Mouse (Mus musculus): Measurements from ENCODE around the gene Prickle1. TPM values are rescaled to one million over a fixed set of nuclear protein-coding genes. Genes with fewer than 3 reads are reported as not detected.

Gene Prickle1
- polyA plus RNA-seq, 1 experiment from 2014 or later = 2.5 TPM

DNA sequence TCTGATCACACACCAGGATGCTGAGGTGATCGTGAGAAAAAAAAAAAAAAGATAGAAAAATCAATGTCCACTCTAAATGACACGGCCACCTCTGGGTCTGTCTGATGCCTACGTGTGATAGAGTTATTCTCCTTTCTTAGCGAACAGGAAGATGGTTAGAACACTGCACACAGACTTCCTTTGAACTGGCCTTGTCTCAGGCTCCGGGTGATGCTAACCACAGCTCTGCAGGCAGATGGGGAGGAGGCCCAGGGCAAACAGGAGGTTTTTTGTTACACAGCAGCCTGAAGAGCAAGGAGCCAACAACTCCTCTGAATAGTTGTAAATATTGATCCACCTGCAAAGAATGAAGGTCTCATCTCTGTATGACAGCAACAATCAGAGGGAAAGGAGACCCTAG lies 32.2 kb downstream of the Prickle1 start:
- Histone ChIP-seq H3K4me2 (ENCODE audit: low read depth, low read length) (no peak overlapping the region), H3K27me3 (ENCODE audit: insufficient read depth, low read length) (no peaks in the 10 kb centered on the region), H3K9me3 (ENCODE audit: low read length) (no peaks in the 10 kb centered on the region), H3K27ac (ENCODE audit: low read depth) (no peak overlapping the region), H3K9ac (replicated peaks) (no peak overlapping the region), H3K36me3 (replicated peaks; ENCODE audit: insufficient read depth, low read length) (no peaks in the 10 kb centered on the region), H3K4me1 (ENCODE audit: insufficient read depth) (no peaks in the 10 kb centered on the region), H3K4me3 (ENCODE audit: low read depth, low read length) (no peak overlapping the region)
- TF ChIP-seq CTCF (IDR thresholded peaks at IDR 0.05; ENCODE audit: low read depth) (no peak), EP300 (IDR thresholded peaks at IDR 0.05; ENCODE audit: low read depth) (no peak)
- 25% methylated on average over 5 of the region's 5 CpGs for WGBS (ENCODE audit: insufficient replicate concordance)
- ATAC-seq (no peak), DNase-seq (no peak)

DNA sequence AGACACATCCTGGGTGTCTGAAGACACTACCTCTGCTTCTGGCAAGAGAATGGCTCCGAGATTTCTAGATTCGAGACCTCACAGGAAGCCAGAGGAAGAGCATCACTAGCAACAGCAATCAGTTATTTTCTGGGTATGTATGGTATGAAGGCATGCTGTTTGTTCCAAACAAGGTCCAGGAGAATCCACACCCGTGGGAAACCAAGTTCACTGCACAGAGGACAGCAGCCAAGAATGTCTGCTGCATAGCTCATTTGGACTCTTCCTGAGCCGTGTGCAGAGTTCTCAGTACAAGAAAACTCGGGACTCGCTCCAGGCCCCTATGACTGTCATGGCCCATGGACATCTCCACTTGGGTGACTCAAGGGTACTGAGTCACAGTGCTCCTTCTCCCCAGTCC lies 34.2 kb downstream of the Prickle1 start:
- H3K9me3 ChIP-seq (ENCODE audit: low read length) = no peaks in the 10 kb centered on the region
- TF ChIP-seq EP300 (IDR thresholded peaks at IDR 0.05; ENCODE audit: low read depth) (no peak), CTCF (IDR thresholded peaks at IDR 0.05; ENCODE audit: low read depth) (no peak)
- H3K9ac ChIP-seq (replicated peaks) = no peak overlapping the region

DNA sequence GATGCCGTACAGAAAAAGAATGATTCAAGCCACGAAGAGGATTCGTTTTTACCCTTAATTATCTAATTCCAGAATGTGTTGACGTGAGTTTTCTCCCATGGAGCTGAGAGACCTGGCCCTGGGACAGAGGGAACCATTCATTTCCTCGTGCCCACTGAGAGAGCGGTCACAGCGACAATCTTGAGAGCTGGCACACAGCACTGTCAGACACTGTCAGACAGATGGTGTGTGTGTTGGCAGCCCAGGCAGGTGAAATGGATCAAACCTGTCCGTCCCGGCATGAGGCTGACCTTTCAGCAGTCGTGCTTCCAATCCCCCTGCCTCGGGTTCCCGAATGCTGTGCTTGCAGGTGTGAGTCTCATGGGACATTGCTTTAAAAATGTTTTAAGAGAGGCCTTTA lies 37.3 kb downstream of the Prickle1 start:
- no peak overlapping the region for H3K27ac ChIP-seq (ENCODE audit: low read depth)
- H3K4me2 ChIP-seq (ENCODE audit: low read depth, low read length) = no peak overlapping the region
- 92% methylated on average over 12 of the region's 12 CpGs for WGBS (ENCODE audit: insufficient replicate concordance)
- no peak for TF ChIP-seq CTCF (IDR thresholded peaks at IDR 0.05; ENCODE audit: low read depth)
- TF ChIP-seq EP300 (IDR thresholded peaks at IDR 0.05; ENCODE audit: low read depth) = no peak
- H3K4me3 ChIP-seq (ENCODE audit: low read depth, low read length) = no peak overlapping the region
- H3K27me3 ChIP-seq (ENCODE audit: insufficient read depth, low read length) = no peaks in the 10 kb centered on the region
- 0 out of 2 replicates have a peak, but pooled peaks cover 2% of the 10 kb centered on the region for H3K4me1 ChIP-seq (ENCODE audit: insufficient read depth)
- DNase-seq (no peak), ATAC-seq (no peak)
- no peaks in the 10 kb centered on the region for H3K36me3 ChIP-seq (replicated peaks; ENCODE audit: insufficient read depth, low read length)
- no peak overlapping the region for H3K9ac ChIP-seq (replicated peaks)
- no peaks in the 10 kb centered on the region for H3K9me3 ChIP-seq (ENCODE audit: low read length)

More for the DNA sequence above, 34.2 kb downstream of the Prickle1 start:
- Histone ChIP-seq H3K4me3 (ENCODE audit: low read depth, low read length) (no peak overlapping the region), H3K27ac (ENCODE audit: low read depth) (no peak overlapping the region), H3K36me3 (replicated peaks; ENCODE audit: insufficient read depth, low read length) (no peaks in the 10 kb centered on the region), H3K4me1 (ENCODE audit: insufficient read depth) (no peaks in the 10 kb centered on the region), H3K27me3 (ENCODE audit: insufficient read depth, low read length) (no peaks in the 10 kb centered on the region), H3K4me2 (ENCODE audit: low read depth, low read length) (no peak overlapping the region)
- WGBS (ENCODE audit: insufficient replicate concordance) = 68% methylated on average over 6 of the region's 6 CpGs
- ATAC-seq (no peak), DNase-seq (no peak)

DNA sequence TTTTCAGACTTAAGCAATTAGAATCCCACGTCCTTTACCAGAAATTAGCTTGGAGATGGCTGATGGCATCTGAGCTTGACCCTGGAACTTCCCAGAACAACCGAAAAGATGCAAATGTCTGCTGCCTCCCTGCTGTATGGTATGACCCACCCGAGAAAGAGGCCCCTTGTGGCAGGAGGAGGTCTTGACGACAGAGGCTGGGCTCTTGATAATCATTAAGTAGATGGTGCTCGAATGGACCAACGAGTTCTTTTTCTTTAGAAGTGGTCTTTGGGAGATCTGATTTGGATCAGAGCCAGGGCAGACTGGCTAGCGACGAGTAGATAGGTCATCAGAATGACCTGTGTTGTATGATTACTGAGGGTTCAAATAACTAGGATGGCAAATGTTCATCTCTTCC lies 40.0 kb downstream of the Prickle1 start:
- H3K9me3 ChIP-seq (ENCODE audit: low read length) = no peaks in the 10 kb centered on the region
- H3K36me3 ChIP-seq (replicated peaks; ENCODE audit: insufficient read depth, low read length) = no peaks in the 10 kb centered on the region
- H3K9ac ChIP-seq (replicated peaks) = no peak overlapping the region
- no peak for ATAC-seq
- no peak overlapping the region for H3K4me3 ChIP-seq (ENCODE audit: low read depth, low read length)
- no peak for DNase-seq
- H3K4me1 ChIP-seq (ENCODE audit: insufficient read depth) = peaks cover 8% of the 10 kb centered on the region
- H3K4me2 ChIP-seq (ENCODE audit: low read depth, low read length) = no peak overlapping the region
- no peak overlapping the region for H3K27ac ChIP-seq (ENCODE audit: low read depth)
- H3K27me3 ChIP-seq (ENCODE audit: insufficient read depth, low read length) = no peaks in the 10 kb centered on the region
- no peak for TF ChIP-seq EP300 (IDR thresholded peaks at IDR 0.05; ENCODE audit: low read depth)
- TF ChIP-seq CTCF (IDR thresholded peaks at IDR 0.05; ENCODE audit: low read depth) = no peak
- 38% methylated on average over 8 of the region's 8 CpGs for WGBS (ENCODE audit: insufficient replicate concordance)

DNA sequence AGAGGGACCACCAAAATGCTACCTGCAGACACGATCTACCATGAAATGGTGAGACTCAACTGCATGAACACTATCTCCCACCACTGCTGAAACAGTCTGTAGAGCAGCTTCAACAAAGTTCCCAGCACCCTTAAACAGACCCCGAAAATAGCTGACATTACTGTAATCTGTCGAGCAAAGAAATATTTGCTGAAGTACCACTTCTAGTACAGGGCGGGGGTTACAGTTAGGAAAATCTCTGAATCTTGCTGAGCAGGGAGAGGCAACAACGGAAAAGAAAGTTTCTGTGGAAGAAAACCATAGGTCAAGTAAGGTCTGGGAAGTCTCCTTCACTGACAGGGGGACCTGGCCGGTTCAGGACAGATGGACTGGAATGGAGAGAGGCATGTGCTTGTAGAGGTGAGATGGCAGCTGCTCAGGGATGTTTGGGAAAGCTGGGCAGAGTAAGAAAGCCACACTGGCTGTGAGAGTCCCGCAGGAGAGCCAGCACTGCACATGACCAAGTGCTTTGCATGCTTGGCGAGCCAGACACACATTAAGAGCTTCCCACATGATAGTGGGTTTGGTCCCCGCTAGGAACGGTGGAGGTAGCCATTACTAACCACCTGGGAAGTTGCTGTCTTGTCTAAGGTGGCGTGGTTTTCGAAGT lies 41.4 kb downstream of the Prickle1 start:
- Histone ChIP-seq H3K27me3 (ENCODE audit: insufficient read depth, low read length) (no peaks in the 10 kb centered on the region), H3K27ac (ENCODE audit: low read depth) (no peak overlapping the region), H3K9ac (replicated peaks) (no peak overlapping the region), H3K4me2 (ENCODE audit: low read depth, low read length) (no peak overlapping the region), H3K4me3 (ENCODE audit: low read depth, low read length) (no peak overlapping the region), H3K4me1 (ENCODE audit: insufficient read depth) (peaks cover 8% of the 10 kb centered on the region), H3K9me3 (ENCODE audit: low read length) (no peaks in the 10 kb centered on the region), H3K36me3 (replicated peaks; ENCODE audit: insufficient read depth, low read length) (no peaks in the 10 kb centered on the region)
- no peak for DNase-seq
- TF ChIP-seq EP300 (IDR thresholded peaks at IDR 0.05; ENCODE audit: low read depth) = no peak
- TF ChIP-seq CTCF (IDR thresholded peaks at IDR 0.05; ENCODE audit: low read depth) = no peak
- WGBS (ENCODE audit: insufficient replicate concordance) = 78% methylated on average over 12 of the region's 12 CpGs
- ATAC-seq = no peak

DNA sequence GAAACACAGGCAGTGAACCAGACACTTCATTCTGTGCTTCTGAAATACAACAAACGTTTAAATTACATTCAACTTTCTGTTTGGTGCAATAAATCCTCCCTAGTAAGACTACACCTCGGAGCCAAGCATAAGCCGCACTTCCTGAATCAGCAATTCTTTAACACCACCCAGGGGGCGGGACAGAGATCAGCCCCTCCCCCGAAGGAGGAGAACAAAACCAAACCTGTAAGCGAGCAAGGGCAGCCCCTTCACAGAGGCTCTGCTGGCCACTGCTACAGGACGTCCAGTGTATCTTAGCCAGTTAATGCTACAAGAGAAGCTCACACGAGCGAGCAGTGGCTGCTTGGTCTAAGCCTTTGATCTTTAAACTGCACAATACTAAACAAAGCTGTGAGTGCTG lies 43.5 kb downstream of the Prickle1 start:
- Histone ChIP-seq H3K9me3 (ENCODE audit: low read length) (no peaks in the 10 kb centered on the region), H3K27ac (ENCODE audit: low read depth) (no peak overlapping the region), H3K9ac (replicated peaks) (no peak overlapping the region; the same call in 1 of the 2 replicates), H3K4me2 (ENCODE audit: low read depth, low read length) (peak overlapping the region; percentile 48), H3K4me1 (ENCODE audit: insufficient read depth) (peaks cover 8% of the 10 kb centered on the region), H3K36me3 (replicated peaks; ENCODE audit: insufficient read depth, low read length) (no peaks in the 10 kb centered on the region), H3K27me3 (ENCODE audit: insufficient read depth, low read length) (no peaks in the 10 kb centered on the region), H3K4me3 (ENCODE audit: low read depth, low read length) (peak overlapping the region; percentile 7; the same call in 1 of the 2 replicates)
- 9% methylated on average over 9 of the region's 9 CpGs for WGBS (ENCODE audit: insufficient replicate concordance)
- TF ChIP-seq CTCF (IDR thresholded peaks at IDR 0.05; ENCODE audit: low read depth) = no peak
- TF ChIP-seq EP300 (IDR thresholded peaks at IDR 0.05; ENCODE audit: low read depth) = no peak
- peak; percentile 76 for DNase-seq
- ATAC-seq = peak; percentile 80
